Mouse (Mus musculus) midbrain, embryonic 14.5 days (tissue): ENCODE data around the gene H3f3b. TPM values are rescaled to one million over a fixed set of nuclear protein-coding genes. Genes with fewer than 3 reads are reported as not detected.

ENCODE experiments used
- ATAC-seq: fragments of 200-750 bp; cut with Nextera tagmentation; 2 replicates; pipeline ENCODE4 v1.8.0; 2017; ENCODE audit warnings: moderate number of reproducible peaks, moderate library complexity; ENCODE audit not compliant: low FRiP score, low TSS enrichment
- DNase-seq: peaks from one replicate; pipeline ENCODE4 v3.0.0-alpha.2; 2015
- H3K27ac ChIP-seq: fragments of 300-500 bp; sonication (generic); replicated peaks from 2 replicates; pipeline ENCODE4 v1.5.1; 2014; ENCODE audit warnings: mild to moderate bottlenecking, low read depth, low read length, moderate library complexity
- H3K27me3 ChIP-seq: fragments of 300-500 bp; sonication (generic); 2 replicates; pipeline ENCODE4 v1.6.1; 2014; ENCODE audit warnings: low read length, control low read depth, mixed read lengths; ENCODE audit not compliant: control insufficient read depth, insufficient read depth
- H3K36me3 ChIP-seq: fragments of 300-500 bp; sonication (generic); 2 replicates; pipeline ENCODE4 v1.6.1; 2014; ENCODE audit warnings: low read length, control low read depth; ENCODE audit not compliant: control insufficient read depth, insufficient read depth
- H3K4me1 ChIP-seq: fragments of 300-500 bp; sonication (generic); 2 replicates; pipeline ENCODE4 v1.6.1; 2014; ENCODE audit warnings: mild to moderate bottlenecking, antibody characterized with exemption, low read length, control low read depth; ENCODE audit not compliant: control insufficient read depth, insufficient read depth
- H3K4me2 ChIP-seq: fragments of 300-500 bp; sonication (generic); 2 replicates; pipeline ENCODE4 v1.6.1; 2014; ENCODE audit warnings: mild to moderate bottlenecking, low read length, moderate library complexity
- H3K4me3 ChIP-seq: fragments of 300-500 bp; sonication (generic); replicated peaks from 2 replicates; pipeline ENCODE4 v1.5.1; 2014; ENCODE audit warnings: low read depth, low read length
- H3K9ac ChIP-seq: fragments of 300-500 bp; sonication (generic); replicated peaks from 2 replicates; pipeline ENCODE4 v1.6.1; 2014; ENCODE audit warnings: mild to moderate bottlenecking, low read length, moderate library complexity
- H3K9me3 ChIP-seq: fragments of 300-500 bp; sonication (generic); 2 replicates; pipeline ENCODE4 v1.6.1; 2016; ENCODE audit warnings: low read length, control low read depth, mixed read lengths; ENCODE audit not compliant: control insufficient read depth
- WGBS: fragments of 180-500 bp; shearing (Covaris S2); extraction: QIAGEN DNeasy Blood & Tissue Kit; methylation state at CpG from one replicate; pipeline ENCODE4 v1.1.7; 2014; 5-methylcytosine and 5-hydroxymethylcytosine counted together
- polyA plus RNA-seq: library from polyadenylated mRNA; unstranded; fragments of >200 nt; fragmentation: Nextera tagmentation; extraction: Ambion mirVana; gene quantifications from 2 replicates; pipeline ENCODE4 v1.2.1, GENCODE M21; 2014

The H3f3b gene
- polyA plus RNA-seq, 1 experiment from 2014 or later, result 2,948 TPM

DNA sequence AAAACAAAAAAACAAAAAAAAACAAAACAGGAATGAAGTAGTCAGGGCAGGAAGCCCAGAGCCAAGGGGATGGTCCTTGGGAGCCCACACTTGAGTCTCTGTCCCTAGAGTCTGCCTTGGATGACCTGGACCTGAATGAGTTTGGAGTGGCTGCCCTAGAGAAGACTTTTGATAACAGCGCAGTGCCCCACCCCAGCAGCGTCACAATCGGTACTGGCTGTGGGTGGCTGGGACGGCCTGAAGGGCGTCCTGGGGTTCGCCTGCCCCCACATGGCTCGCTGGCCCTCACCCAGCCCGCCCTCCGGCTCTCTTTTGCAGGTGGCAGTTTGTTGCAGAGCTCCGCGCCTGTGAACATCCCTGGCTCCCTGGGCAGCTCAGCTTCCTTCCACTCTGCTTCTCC lies 28.1 kb upstream of the H3f3b start:
- no peaks in the 10 kb centered on the region for H3K27me3 ChIP-seq
- peaks cover 96% of the 10 kb centered on the region for H3K36me3 ChIP-seq
- no peak overlapping the region for H3K4me2 ChIP-seq
- H3K9ac ChIP-seq, result no peak overlapping the region
- no peak overlapping the region for H3K27ac ChIP-seq
- DNase-seq (no peak), ATAC-seq (no peak)
- H3K4me1 ChIP-seq, result no peaks in the 10 kb centered on the region
- H3K4me3 ChIP-seq, result no peak overlapping the region
- H3K9me3 ChIP-seq, result no peaks in the 10 kb centered on the region
- WGBS, result 94% methylated on average over 11 of the region's 11 CpGs

DNA sequence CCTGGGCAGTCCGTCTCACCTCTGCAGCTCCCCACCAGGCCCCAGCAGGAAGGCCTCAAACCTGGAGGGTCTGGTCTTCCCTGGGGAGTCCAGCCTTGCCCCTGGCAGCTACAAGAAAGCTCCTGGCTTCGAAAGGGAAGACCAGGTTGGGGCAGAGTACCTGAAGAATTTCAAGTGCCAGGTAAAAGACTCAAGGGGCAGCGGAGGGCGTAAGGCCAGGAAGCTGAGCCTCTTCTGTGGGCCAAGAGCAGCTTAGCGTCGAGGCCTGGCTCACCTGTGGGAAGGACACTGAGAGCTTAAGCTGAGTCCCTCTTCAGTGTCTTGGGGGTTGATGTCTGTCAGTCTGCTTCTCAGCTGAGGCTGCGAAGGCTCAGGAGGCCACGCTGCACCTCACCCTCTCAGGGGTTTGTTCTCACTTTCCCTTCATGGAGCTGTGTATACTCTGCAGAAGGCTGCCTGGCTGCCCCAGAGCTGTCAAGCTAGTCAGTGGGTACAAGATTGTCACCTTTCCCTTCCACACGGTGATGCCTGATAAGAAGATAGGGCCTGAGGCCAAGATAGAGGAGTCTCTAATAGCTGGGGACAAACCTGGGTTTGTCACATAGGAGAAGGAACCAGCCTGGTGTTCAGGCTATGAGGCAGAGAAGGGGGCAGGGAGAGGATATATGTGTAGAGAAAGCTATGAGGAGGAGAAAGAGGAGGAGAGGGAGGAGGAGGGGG lies 25.9 kb upstream of the H3f3b start:
- ATAC-seq (no peak), DNase-seq (no peak)
- Histone ChIP-seq H3K27me3 (no peaks in the 10 kb centered on the region), H3K4me1 (no peaks in the 10 kb centered on the region), H3K9me3 (no peaks in the 10 kb centered on the region), H3K36me3 (peaks cover 96% of the 10 kb centered on the region), H3K4me2 (no peak overlapping the region), H3K9ac (no peak overlapping the region), H3K27ac (no peak overlapping the region), H3K4me3 (no peak overlapping the region)
- 95% methylated on average over 9 of the region's 9 CpGs for WGBS

DNA sequence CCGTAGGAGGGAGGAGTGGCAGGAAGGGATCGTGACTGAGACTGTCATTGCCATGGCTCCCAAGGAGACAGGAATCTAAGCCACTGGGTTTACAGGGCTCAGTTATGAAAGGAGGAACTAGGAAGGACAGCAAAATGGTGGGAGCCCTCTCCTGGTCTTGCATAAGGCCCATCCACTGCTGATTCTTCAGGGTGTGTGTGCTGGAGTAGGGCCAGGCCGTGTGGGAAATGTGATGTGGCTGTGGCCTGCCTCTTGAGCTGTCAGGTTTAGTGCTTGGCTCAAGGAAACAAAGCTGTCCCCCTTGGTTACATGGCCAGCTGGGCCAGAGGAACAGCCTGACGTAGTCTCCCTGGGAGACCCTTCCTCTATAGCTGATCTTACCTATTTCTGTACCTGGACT lies 22.4 kb upstream of the H3f3b start:
- Histone ChIP-seq H3K27me3 (no peaks in the 10 kb centered on the region), H3K9ac (no peak overlapping the region), H3K4me3 (no peak overlapping the region), H3K36me3 (peaks cover 89% of the 10 kb centered on the region), H3K9me3 (no peaks in the 10 kb centered on the region), H3K27ac (no peak overlapping the region), H3K4me2 (no peak overlapping the region), H3K4me1 (no peaks in the 10 kb centered on the region)
- WGBS, result 92% methylated on average over 4 of the region's 4 CpGs
- ATAC-seq (no peak), DNase-seq (no peak)

DNA sequence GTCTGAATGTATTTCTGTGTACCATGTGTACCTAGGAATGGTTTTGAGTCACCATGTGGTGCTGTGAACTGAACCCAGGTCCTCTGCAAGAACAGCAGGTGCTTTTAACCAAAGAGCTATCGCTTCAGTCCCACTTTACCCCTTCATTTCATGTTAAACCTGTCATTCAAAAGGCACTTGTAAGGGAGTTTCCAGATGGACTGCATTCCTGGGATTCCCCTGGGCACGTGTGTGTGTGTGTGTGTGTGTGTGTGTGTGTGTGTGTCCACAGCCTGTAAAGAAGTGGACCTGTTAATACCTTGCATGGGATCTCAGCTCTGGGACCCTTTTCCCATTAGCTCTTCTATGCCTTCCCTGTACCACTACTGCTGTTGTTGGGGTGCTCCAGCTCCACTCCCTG lies 21.8 kb upstream of the H3f3b start:
- DNase-seq (no peak), ATAC-seq (no peak)
- H3K4me1 ChIP-seq, result no peaks in the 10 kb centered on the region
- H3K36me3 ChIP-seq, result peaks cover 84% of the 10 kb centered on the region
- H3K4me2 ChIP-seq, result no peak overlapping the region
- H3K9me3 ChIP-seq, result no peaks in the 10 kb centered on the region
- no peak overlapping the region for H3K27ac ChIP-seq
- H3K27me3 ChIP-seq, result no peaks in the 10 kb centered on the region
- H3K4me3 ChIP-seq, result no peak overlapping the region
- no peak overlapping the region for H3K9ac ChIP-seq
- WGBS, result 95% methylated on average over 2 of the region's 2 CpGs

DNA sequence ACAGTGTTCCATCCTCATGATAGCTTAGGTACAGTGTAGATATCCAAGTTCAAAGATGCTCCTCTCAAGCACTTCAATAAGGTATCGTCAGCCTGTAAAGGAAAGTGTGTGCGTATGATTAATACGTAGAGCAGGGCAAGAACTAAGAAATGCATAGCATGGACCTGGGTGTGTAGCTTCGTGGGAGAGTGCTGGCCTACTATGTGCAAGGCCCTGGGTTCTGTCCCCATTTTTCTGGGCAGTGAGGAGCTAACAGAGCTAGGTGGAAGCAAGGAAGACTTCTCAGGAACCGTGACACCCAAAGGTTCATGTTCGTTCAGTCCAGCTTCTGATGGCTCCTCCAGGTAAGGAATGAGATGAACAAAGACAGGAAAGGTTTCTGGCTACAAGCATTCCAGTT lies 17.4 kb upstream of the H3f3b start:
- Histone ChIP-seq H3K9ac (no peak overlapping the region), H3K9me3 (no peaks in the 10 kb centered on the region), H3K4me2 (no peak overlapping the region), H3K4me3 (no peak overlapping the region), H3K27me3 (no peaks in the 10 kb centered on the region), H3K4me1 (no peaks in the 10 kb centered on the region), H3K36me3 (peaks cover 63% of the 10 kb centered on the region), H3K27ac (no peak overlapping the region)
- DNase-seq (no peak), ATAC-seq (no peak)
- WGBS, result 98% methylated on average over 6 of the region's 6 CpGs

DNA sequence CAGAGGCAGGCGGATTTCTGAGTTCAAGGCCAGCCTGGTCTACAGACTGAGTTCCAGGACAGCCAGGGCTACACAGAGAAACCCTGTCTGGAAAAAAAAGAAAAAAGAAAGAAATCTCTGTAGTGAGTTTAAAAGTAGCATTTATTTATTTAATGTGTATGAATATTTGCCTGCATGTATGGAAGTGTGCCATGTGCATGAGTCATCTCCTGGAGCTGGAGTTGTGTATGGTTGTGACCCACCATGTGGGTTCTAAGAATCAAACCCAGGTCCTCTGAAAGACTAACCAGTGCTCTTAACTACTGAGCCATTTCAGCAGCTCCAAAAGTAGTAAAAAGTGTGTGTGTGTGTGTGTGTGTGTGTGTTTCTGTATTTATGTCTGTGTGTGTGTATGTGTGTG lies 15.5 kb upstream of the H3f3b start:
- Histone ChIP-seq H3K36me3 (peaks cover 56% of the 10 kb centered on the region), H3K27me3 (no peaks in the 10 kb centered on the region), H3K9ac (no peak overlapping the region), H3K9me3 (no peaks in the 10 kb centered on the region), H3K4me3 (no peak overlapping the region), H3K4me1 (no peaks in the 10 kb centered on the region), H3K4me2 (no peak overlapping the region), H3K27ac (no peak overlapping the region)
- DNase-seq (no peak), ATAC-seq (no peak)
- WGBS, result 96% methylated on average over 1 of the region's 1 CpGs

DNA sequence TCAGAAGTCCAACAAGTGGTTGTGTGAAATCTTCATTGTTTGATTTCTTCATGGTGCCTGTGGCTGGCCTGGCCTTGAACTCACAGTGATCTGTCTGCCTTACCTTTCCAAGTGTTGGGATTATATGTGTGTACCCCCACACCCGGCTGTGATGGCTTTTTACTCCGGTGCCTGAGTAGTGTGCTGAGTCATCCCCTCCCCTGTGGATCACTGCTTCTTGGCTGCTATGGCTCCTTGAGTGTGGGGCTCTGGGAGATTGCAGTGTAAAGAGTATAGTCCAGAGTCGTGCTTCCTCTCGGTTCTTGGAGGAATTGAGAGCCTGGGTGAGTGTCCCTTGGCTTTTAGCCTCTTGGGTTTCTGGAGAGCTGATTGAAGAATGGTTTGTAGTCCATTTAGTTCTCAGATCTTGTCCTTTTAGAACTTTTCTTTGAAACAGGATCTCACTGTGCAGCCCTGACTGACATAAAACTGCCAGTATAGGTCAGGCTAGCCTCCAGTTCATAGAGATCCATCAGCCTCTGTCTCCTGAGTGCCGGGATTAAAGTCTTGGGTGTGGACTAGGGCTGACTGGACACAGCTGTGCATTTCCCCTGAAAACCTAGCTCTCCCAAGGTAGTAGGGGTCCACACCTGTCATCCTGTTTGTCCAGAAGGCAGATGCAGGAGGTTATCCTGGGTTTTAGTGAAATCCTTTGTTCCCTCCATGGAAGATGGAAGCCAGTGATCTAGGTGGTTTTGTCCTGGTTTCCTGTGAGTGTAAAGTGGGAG lies 14.8 kb upstream of the H3f3b start:
- Histone ChIP-seq H3K4me2 (no peak overlapping the region), H3K27me3 (no peaks in the 10 kb centered on the region), H3K9ac (no peak overlapping the region), H3K27ac (no peak overlapping the region), H3K36me3 (peaks cover 49% of the 10 kb centered on the region), H3K4me3 (no peak overlapping the region), H3K4me1 (no peaks in the 10 kb centered on the region), H3K9me3 (no peaks in the 10 kb centered on the region)
- DNase-seq (no peak), ATAC-seq (no peak)
- WGBS, result 89% methylated on average over 5 of the region's 5 CpGs

DNA sequence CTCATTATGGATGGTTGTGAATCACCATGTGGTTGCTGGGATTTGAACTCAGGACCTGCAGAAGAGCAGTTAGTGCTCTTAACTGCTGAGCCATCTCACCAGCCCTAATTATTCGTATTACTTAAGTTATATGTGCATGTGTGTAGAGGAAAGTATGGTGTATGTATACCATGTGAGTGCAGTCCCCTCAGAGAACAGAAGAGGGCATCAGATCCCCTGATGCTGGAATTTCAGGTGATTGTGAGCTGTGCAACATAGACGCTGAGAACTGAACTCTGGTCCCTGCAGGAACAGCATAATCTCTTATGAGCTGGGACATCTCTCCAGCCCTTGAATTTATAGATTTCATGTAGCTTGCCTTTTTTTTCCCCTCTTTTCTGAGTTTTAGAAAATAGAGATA lies 14.1 kb upstream of the H3f3b start:
- ATAC-seq, result no peak
- no peak overlapping the region for H3K27ac ChIP-seq
- 98% methylated on average over 2 of the region's 2 CpGs for WGBS
- H3K27me3 ChIP-seq, result no peaks in the 10 kb centered on the region
- peaks cover 42% of the 10 kb centered on the region for H3K36me3 ChIP-seq
- H3K9ac ChIP-seq, result no peak overlapping the region
- no peak overlapping the region for H3K4me2 ChIP-seq
- H3K4me3 ChIP-seq, result no peak overlapping the region
- no peaks in the 10 kb centered on the region for H3K4me1 ChIP-seq
- H3K9me3 ChIP-seq, result no peaks in the 10 kb centered on the region
- DNase-seq, result no peak

DNA sequence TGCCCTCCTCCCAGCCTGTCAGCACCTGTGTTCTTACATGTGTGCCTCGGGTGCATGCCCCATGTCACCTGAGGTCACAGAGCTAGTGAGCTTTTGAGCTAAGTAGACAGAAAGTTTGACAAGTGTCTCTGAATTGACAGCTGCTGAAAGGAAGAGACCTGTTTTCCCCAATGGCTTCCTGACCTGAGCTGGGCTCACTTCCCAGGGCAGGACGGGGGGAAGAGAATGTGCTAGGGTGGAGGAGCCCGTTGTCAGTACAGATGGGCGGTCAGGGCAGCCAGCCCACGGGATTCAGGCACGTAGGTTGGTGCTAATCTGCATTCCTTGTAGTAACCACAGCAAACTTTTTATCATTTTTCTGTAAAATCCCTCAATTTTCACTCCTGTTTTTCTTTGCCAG lies 12.8 kb upstream of the H3f3b start:
- 90% methylated on average over 6 of the region's 6 CpGs for WGBS
- ATAC-seq (no peak), DNase-seq (no peak)
- Histone ChIP-seq H3K27me3 (no peaks in the 10 kb centered on the region), H3K4me2 (no peak overlapping the region), H3K36me3 (peaks cover 38% of the 10 kb centered on the region), H3K4me1 (no peaks in the 10 kb centered on the region), H3K9me3 (no peaks in the 10 kb centered on the region), H3K4me3 (no peak overlapping the region), H3K27ac (no peak overlapping the region), H3K9ac (no peak overlapping the region)
